Mouse (Mus musculus): ENCODE data around the gene Fbxw25.
"Not testable (repeated sequence)": the region's sequence is repeated elsewhere in the genome, so short reads cannot be mapped to it uniquely, and the experiment has no call there.

Gene Fbxw25

DNA sequence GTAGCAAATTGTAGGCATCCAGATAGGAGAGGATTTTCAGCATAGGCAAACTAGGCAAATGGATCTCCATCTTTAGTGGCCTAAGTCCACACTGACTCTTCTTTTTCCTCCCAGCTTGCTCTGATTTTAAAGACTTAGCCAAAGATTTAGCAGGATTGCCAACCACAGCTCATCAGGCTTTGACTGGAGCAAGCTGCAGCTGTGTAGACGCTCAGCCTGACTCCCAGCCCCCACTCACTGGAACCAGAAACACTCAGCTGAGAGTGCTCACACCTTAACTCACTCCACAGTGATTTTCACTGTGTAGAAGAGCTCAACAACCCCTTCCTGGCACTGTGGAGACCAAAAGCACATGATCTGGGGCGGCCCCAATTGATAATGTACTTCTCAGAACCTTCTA, at the start of gene Fbxw25:
Gene Fbxw25, minus strand, starts transcription at position 101 of the 400 bp plus-strand sequence.
- not testable (repeated sequence) for DNase-seq (ENCODE audit: low spot score in 2 of 2)

DNA sequence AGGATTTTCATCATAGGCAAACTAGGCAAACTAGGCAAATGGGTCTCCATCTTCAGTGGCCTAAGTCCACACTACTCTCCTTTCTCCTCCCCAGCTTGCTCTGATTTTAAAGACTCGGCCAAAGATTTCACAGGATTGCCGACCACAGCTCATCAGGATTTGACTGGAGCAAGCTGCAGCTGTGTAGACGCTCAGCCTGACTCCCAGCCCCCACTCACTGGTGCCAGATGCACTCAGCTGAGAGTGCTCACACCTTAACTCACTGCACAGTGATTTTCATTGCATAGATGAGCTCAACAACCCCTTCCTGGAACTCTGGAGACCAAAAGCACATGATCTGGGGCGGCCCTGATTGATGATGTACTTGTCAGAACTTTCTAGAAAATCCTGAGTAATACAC, 38.1 kb upstream of the Fbxw25 start, which contains the start of gene Fbxw18:
Gene Fbxw18, minus strand, starts transcription at position 101 of the 400 bp plus-strand sequence.
- not testable (repeated sequence) for DNase-seq (ENCODE audit: low spot score in 2 of 2)

DNA sequence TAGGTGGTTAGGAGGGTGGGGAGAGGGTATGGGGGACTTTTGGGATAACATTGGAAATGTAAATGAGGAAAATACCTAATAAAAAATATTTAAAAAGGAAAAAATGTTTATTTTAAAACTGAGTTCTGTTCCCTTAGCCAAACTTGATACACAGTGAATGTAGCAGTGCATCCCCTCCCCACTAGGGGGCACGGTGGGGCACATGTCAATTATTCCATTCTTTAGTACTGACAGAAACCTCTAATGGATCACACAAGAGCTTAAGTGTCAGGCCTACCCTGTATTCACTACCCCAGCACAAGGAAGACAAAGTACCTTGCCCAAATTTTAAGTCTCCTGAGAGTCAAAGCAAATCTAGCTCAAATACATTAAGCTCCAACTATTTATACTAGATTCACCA, 20.8 kb upstream of the Fbxw25 start:
- no peak for DNase-seq (ENCODE audit: low spot score in 2 of 2)

DNA sequence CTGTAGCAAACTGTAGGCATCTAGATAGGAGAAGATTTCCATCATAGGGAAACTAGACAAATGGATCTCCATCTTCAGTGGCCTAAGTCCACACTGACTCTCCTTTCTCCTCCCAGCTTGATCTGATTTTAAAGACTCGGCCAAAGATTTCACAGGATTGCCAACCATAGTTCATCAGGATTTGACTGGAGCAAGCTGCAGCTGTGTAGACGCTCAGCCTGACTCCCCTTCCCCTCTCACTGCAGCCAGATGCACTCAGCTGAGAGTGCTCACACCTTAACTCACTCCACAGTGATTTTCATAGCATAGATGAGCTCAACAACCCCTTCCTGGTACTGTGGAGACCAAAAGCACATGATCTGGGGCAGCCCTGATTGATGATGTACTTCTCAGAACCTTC, 38.5 kb downstream of the Fbxw25 start, which contains the start of gene Fbxw24:
Gene Fbxw24, minus strand, starts transcription at position 101 of the 400 bp plus-strand sequence.
- not testable (repeated sequence) for DNase-seq (ENCODE audit: low spot score in 2 of 2)

DNA sequence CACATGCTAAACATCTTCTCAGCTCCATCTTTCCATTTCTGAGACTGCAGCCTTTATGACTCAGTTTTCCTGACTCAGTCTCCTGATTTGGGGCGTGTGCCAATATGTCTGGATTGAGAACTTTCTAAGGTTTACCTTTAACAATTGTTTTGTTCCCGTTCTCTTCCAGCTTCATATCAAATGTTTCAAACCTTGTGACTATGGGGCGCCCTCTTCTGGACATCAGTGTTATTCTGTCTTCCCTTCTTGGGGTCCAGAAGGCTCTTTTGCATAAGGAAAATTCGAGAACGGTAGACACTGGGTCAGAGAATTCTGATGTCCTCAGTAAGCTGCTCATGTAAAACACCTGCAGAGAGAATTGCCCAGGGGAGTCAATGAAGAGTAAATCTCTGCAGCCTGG, 57.6 kb downstream of the Fbxw25 start:
- not testable (repeated sequence) for DNase-seq (ENCODE audit: low spot score in 2 of 2)

DNA sequence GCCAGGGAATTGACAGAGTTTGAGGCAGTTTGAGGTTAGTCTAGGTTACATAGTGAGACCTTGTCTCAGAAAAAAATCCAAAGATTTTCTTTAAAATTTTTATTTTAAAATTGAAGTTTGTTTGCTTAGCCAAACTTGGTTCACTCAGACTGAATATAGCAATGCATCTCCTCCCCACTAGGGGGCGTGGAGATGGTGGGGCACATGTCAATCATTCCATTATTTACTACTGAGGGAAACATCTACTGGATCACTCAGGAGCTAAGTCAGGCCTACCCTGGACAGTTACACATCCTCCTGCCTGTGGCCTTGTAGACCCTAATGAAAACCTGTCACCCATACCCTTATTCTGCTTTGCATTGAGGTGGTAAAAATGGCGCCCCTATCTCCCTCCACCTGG, 62.3 kb downstream of the Fbxw25 start:
- DNase-seq (ENCODE audit: low spot score in 2 of 2): not testable (repeated sequence)

DNA sequence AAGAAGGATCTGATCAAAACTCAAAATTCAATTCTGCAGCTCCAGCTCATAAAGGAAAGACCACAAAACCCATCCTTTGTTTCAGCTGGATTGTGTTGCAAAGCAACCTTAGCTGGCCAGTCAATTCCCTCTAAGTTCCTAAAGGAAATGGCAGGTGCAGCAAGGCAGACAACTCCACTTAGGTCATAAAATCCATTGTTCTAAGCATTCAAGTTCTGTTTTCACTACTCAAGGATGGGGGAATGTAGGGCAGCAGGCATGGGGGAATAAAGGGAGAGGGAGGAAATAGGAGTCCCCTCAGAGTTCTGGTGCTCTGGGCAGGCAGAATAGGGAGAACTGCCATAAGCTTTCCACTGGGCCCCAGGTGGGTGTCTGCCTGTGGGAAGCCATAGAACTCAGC, 67.2 kb downstream of the Fbxw25 start:
- no peak for DNase-seq (ENCODE audit: low spot score in 2 of 2)

Data from spleen, postnatal 4 days (tissue).